Mouse (Mus musculus): ENCODE measurements around the gene Xrcc3. TPM values are rescaled to one million over a fixed set of nuclear protein-coding genes. Genes with fewer than 3 reads are reported as not detected.

Xrcc3 gene
- polyA plus RNA-seq, 1 experiment: 4.8 TPM

DNA sequence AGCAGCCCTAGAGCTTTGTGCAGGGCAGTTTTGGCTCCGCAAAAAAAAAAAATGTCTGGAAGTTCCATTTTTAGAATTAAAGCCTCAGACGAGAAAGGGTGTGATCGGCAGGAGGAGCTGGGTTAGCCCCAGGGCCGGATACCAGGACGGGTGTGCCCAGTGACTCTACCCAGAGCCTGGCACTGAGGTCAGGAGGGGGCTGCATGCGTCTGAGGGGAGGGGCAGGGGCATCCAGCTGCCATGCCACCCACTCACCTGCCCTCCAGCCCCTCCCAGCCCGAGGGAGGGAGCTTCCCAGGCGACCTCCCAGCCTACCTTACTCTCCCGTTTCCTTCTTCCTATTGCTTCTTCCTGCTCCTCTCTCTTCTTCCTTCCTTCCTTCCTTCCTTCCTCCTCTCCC is 60.3 kb downstream of the Xrcc3 start:
- H3K36me3 ChIP-seq (ENCODE audit: control insufficient read depth, insufficient read depth): no peaks in the 10 kb centered on the region
- H3K27me3 ChIP-seq (ENCODE audit: control insufficient read depth, insufficient read depth, insufficient read length): no peaks in the 10 kb centered on the region
- no peaks in the 10 kb centered on the region for H3K79me3 ChIP-seq (ENCODE audit: low read depth)
- H3K79me2 ChIP-seq (ENCODE audit: control insufficient read depth, insufficient read depth): no peaks in the 10 kb centered on the region
- no peak overlapping the region for H3ac ChIP-seq (ENCODE audit: control insufficient read depth, insufficient read length, low read depth)
- no peak overlapping the region for H3K4me3 ChIP-seq (ENCODE audit: insufficient read depth, poor library complexity, severe bottlenecking)
- TF ChIP-seq MAX (IDR thresholded peaks at IDR 0.05): no peak
- TF ChIP-seq MYOG (IDR thresholded peaks at IDR 0.05; ENCODE audit: control insufficient read depth, extremely low read depth, insufficient read length): no peak
- no peak for TF ChIP-seq MYOD1 (IDR thresholded peaks at IDR 0.05; ENCODE audit: control insufficient read depth, insufficient read length, low read depth)
- no peak for TF ChIP-seq CEBPB (IDR thresholded peaks at IDR 0.05; ENCODE audit: low read depth)
- TF ChIP-seq FOSL1 (IDR thresholded peaks at IDR 0.05; ENCODE audit: insufficient read depth, low read length, poor library complexity, severe bottlenecking): no peak
- TF ChIP-seq CTCF (IDR thresholded peaks at IDR 0.05; ENCODE audit: control insufficient read depth, insufficient read depth, insufficient read length): no peak
- TF ChIP-seq USF1 (IDR thresholded peaks at IDR 0.05; ENCODE audit: low read depth): no peak

Other genes with a start within 250 kb of the Xrcc3 start
- 35.0 TPM for gene Mark3, start 239.3 kb downstream of the Xrcc3 start, polyA plus RNA-seq (2012; fragmentation: generic; extraction: Trizol)
- 61.4 TPM for gene Ckb, start 141.5 kb downstream of the Xrcc3 start, polyA plus RNA-seq (2012; fragmentation: generic; extraction: Trizol)
- 32.1 TPM for gene Trmt61a, start 135.8 kb downstream of the Xrcc3 start, polyA plus RNA-seq (2012; fragmentation: generic; extraction: Trizol)
- gene Bag5, start 100.6 kb downstream of the Xrcc3 start, polyA plus RNA-seq (2012; fragmentation: generic; extraction: Trizol): 20.6 TPM
- 29.9 TPM for gene Apopt1, start 100.6 kb downstream of the Xrcc3 start, polyA plus RNA-seq (2012; fragmentation: generic; extraction: Trizol)
- 116 TPM for gene Klc1, start 55.0 kb downstream of the Xrcc3 start, polyA plus RNA-seq (2012; fragmentation: generic; extraction: Trizol)
- gene Zfyve21, start 297 bp upstream of the Xrcc3 start, polyA plus RNA-seq (2012; fragmentation: generic; extraction: Trizol): 40.0 TPM
- 4.8 TPM for gene Ppp1r13b, start 94.2 kb upstream of the Xrcc3 start, polyA plus RNA-seq (2012; fragmentation: generic; extraction: Trizol)
- gene Atp5mpl, start 153.1 kb upstream of the Xrcc3 start, polyA plus RNA-seq (2012; fragmentation: generic; extraction: Trizol): 608 TPM
- gene Tdrd9, start 157.7 kb upstream of the Xrcc3 start, polyA plus RNA-seq (2012; fragmentation: generic; extraction: Trizol): 0.20 TPM
- not detected for gene Rd3l, start 167.4 kb upstream of the Xrcc3 start, polyA plus RNA-seq (2012; fragmentation: generic; extraction: Trizol)

All from C2C12 (cell line).